In the genomic region with DNA sequence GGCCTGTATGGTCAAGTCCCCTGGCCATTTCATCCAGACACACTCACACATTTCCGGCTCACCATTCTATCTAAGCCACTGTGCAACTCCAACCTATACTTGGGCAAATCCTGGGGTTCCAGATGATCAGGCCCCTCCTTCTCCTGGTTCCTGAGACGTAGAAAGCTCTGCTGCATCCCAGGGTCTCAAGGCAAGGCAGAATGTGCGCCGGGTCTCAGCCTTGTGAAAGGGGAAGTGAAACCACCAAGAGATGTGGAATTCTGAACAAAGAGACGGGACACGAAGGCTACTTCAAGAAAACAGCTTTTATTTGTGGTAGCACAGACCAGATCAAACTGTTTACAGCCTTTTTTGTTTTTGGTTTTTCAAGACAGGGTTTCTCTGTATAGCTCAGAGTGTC, we compare ENCODE assay signal across 23 mouse cellular contexts. TPM values are rescaled to one million over a fixed set of nuclear protein-coding genes. Genes with fewer than 3 reads are reported as not detected.
A peak's percentile ranks its signal among the peaks of the same experiment; 100 is the strongest.
DNase-seq lines count a peak whose midpoint lies in the region; ATAC-seq and TF ChIP-seq lines count a peak whose summit lies in the region.
"Had no signal": no experiment of that assay in that cellular context is flagged by ENCODE, and none has a peak within 500 bp of the region (broad histone marks: within the 10 kb centered on the region; RNA-seq: fewer than 3 reads in every experiment).

No protein-coding gene starts in this region.

- no peak overlapping the region for H3K27ac ChIP-seq in CH12.LX (ENCODE audit: insufficient read depth, low read depth)
- no peak overlapping the region for H3K27ac ChIP-seq in midbrain, embryonic 14.5 days (replicated peaks; ENCODE audit: low read depth, low read length)
- H3K27ac ChIP-seq: forebrain, embryonic 10.5 days; forebrain, embryonic 13.5 days; hindbrain, embryonic 10.5 days; hindbrain, embryonic 13.5 days; hindbrain, postnatal 0 days had no signal

- WGBS in midbrain, embryonic 14.5 days = 94% methylated on average over 6 of the region's 6 CpGs

- no peak for TF ChIP-seq RAD21 in CH12.LX (IDR thresholded peaks at IDR 0.05; ENCODE audit: low read depth, low read length)

- TF ChIP-seq POLR2A in CH12.LX (IDR thresholded peaks at IDR 0.05; ENCODE audit: low read depth, low read length) = no peak

- no peak overlapping the region for H3K9ac ChIP-seq in CH12.LX (ENCODE audit: insufficient read depth, low read depth)
- no peak overlapping the region for H3K9ac ChIP-seq in midbrain, embryonic 14.5 days (replicated peaks; ENCODE audit: low read length)
- H3K9ac ChIP-seq: forebrain, embryonic 13.5 days; hindbrain, embryonic 13.5 days had no signal

- peaks cover 46 to 83% of the 10 kb centered on the region in 2 experiments for H3K36me3 ChIP-seq in CH12.LX (replicated peaks in 1 of 2; ENCODE audit: control insufficient read depth in 1 of 2, insufficient read depth in 1 of 2, low read length in 1 of 2)
- H3K36me3 ChIP-seq in midbrain, embryonic 14.5 days (ENCODE audit: control insufficient read depth, insufficient read depth, low read length) = peaks cover 81% of the 10 kb centered on the region

- peak; percentile 67 for ATAC-seq in granulocyte monocyte progenitor cell, adult 5-6 weeks (replicated peaks; ENCODE audit: poor library complexity, severe bottlenecking)
- ATAC-seq in midbrain, embryonic 14.5 days (ENCODE audit: low FRiP score, low TSS enrichment) = no peak
- ATAC-seq: forebrain, embryonic 13.5 days; forebrain, embryonic 16.5 days; hindbrain, postnatal 0 days; intestine, embryonic 16.5 days had no signal

- DNase-seq in heart, adult 11 months = peak; percentile 87
- DNase-seq in heart, postnatal 25 days (ENCODE audit: low spot score) = no peak
- no peak for DNase-seq in CH12.LX (ENCODE audit: extremely low read depth)
- no peak for DNase-seq in midbrain, embryonic 14.5 days
- DNase-seq in kidney, postnatal 10 days = no peak
- DNase-seq: adrenal gland, adult 2 months; adrenal gland, postnatal 14 days; B cell, adult 2 months; cerebellum, adult 11-12 months; cerebellum, adult 8-10 months; cerebellum, postnatal 10 days; cerebellum, postnatal 36 days; gastrocnemius, postnatal 14 days; heart, postnatal 36 days had no signal

- intact Hi-C loops in heart, postnatal 25 days (cut with DNase I) = no loop called here

- TF ChIP-seq CTCF in CH12.LX (conservative IDR thresholded peaks at IDR 0.05 in 1 of 2, IDR thresholded peaks at IDR 0.05 in 1 of 2; ENCODE audit: low read depth in 2 of 2, low read length in 2 of 2) = no peak

- no peaks in the 10 kb centered on the region for H3K9me3 ChIP-seq in CH12.LX (replicated peaks; ENCODE audit: low read length)
- no peaks in the 10 kb centered on the region for H3K9me3 ChIP-seq in midbrain, embryonic 14.5 days (ENCODE audit: control insufficient read depth, low read length)
- H3K9me3 ChIP-seq: forebrain, embryonic 10.5 days; forebrain, embryonic 13.5 days; hindbrain, embryonic 10.5 days; hindbrain, embryonic 13.5 days had no signal

- H3K4me1 ChIP-seq in CH12.LX (ENCODE audit: control insufficient read depth in 1 of 2, insufficient read depth in 2 of 2) = peaks cover 3 to 11% of the 10 kb centered on the region in 2 experiments; a peak in 2 of 4 replicates
- no peaks in the 10 kb centered on the region for H3K4me1 ChIP-seq in midbrain, embryonic 14.5 days (ENCODE audit: control insufficient read depth, insufficient read depth, low read length)
- H3K4me1 ChIP-seq: forebrain, embryonic 10.5 days; forebrain, embryonic 13.5 days; hindbrain, embryonic 10.5 days; hindbrain, embryonic 13.5 days had no signal

- no peaks in the 10 kb centered on the region for H3K27me3 ChIP-seq in CH12.LX (replicated peaks)
- H3K27me3 ChIP-seq in midbrain, embryonic 14.5 days (ENCODE audit: control insufficient read depth, insufficient read depth, low read length) = no peaks in the 10 kb centered on the region
- H3K27me3 ChIP-seq: forebrain, embryonic 13.5 days; hindbrain, embryonic 13.5 days had no signal

- no peak for TF ChIP-seq EP300 in CH12.LX (IDR thresholded peaks at IDR 0.05; ENCODE audit: low read length)

- in situ Hi-C loops in CH12.LX (cut with MboI; ENCODE audit: low pct_ligation_motif_present, low pct_unique_long_range_greater_than_20kb, low sequenced_read_pairs) = no loop called here

- no peak overlapping the region for H3K4me2 ChIP-seq in CH12.LX (ENCODE audit: insufficient read depth, low read depth, poor library complexity, severe bottlenecking)
- no peak overlapping the region for H3K4me2 ChIP-seq in midbrain, embryonic 14.5 days (ENCODE audit: low read length)
- H3K4me2 ChIP-seq: forebrain, embryonic 13.5 days; heart, embryonic 11.5 days; hindbrain, embryonic 13.5 days had no signal

- dilution Hi-C loops in CH12.LX (cut with MboI; ENCODE audit: extremely low pct_ligation_motif_present, extremely low pct_unique_long_range_greater_than_20kb, low sequenced_read_pairs) = no loop called here

- peaks cover 14% of the 10 kb centered on the region for H3K79me2 ChIP-seq in CH12.LX (replicated peaks; ENCODE audit: control insufficient read depth, extremely low read depth, insufficient read depth, poor library complexity, severe bottlenecking)

- H3K4me3 ChIP-seq in CH12.LX (replicated peaks in 1 of 3; ENCODE audit: low read depth in 2 of 3, low read length in 2 of 3, poor library complexity in 1 of 3) = no peak overlapping the region
- no peak overlapping the region for H3K4me3 ChIP-seq in midbrain, embryonic 14.5 days (replicated peaks; ENCODE audit: low read depth, low read length)
- H3K4me3 ChIP-seq: forebrain, embryonic 10.5 days; forebrain, embryonic 13.5 days; hindbrain, embryonic 10.5 days; hindbrain, embryonic 13.5 days had no signal

TF ChIP-seq in CH12.LX, 34 proteins besides CTCF, POLR2A, EP300 and RAD21:
- peak; percentile 33; the same call in 1 of the 2 replicates for TF ChIP-seq IRF4 (IDR thresholded peaks at IDR 0.05; ENCODE audit: low read depth, low read length)
- no peak for TF ChIP-seq ZC3H11A (IDR thresholded peaks at IDR 0.05; ENCODE audit: low read depth, low read length)
- no peak for TF ChIP-seq USF1 (IDR thresholded peaks at IDR 0.05; ENCODE audit: low read depth, low read length)
- TF ChIP-seq UBTF (IDR thresholded peaks at IDR 0.05; ENCODE audit: low read depth, low read length) = no peak
- TF ChIP-seq NRF1 (IDR thresholded peaks at IDR 0.05; ENCODE audit: low read depth, low read length) = no peak

RNA-seq across cellular contexts. Expression of gene Arid4a, which starts 9.6 kb away (rescaled TPM):
- total RNA-seq in heart, postnatal 25 days (2021) = 10 to 100 TPM; 12.0 to 16.7 TPM
- total RNA-seq in CH12.LX (2012; rRNA removed) (9.7 and 10.7 TPM in 2 replicates), CH12.LX (2014; rRNA removed) (8.0 and 8.8 TPM in 2 replicates)
- polyA plus RNA-seq in CH12.LX (2012; ENCODE audit: insufficient read length, low read depth) = 20.8 and 22.4 TPM in 2 replicates
- 23.8 and 26.9 TPM in 2 replicates for total RNA-seq in granulocyte monocyte progenitor cell, adult 5-6 weeks (2014; fragmentation: Nextera tagmentation)
- 43.3 and 46.0 TPM in 2 replicates for total RNA-seq in granulocyte monocyte progenitor cell, adult 5-6 weeks (2017)
- polyA plus RNA-seq in midbrain, embryonic 14.5 days (2014; fragmentation: Nextera tagmentation; extraction: Ambion mirVana) = 42.3 and 44.7 TPM in 2 replicates

RNA-seq across cellular contexts. Expression of gene Psma3, which starts 31.7 kb away (rescaled TPM):
- 100 to 1,000 TPM; 191 to 201 TPM for total RNA-seq in heart, postnatal 25 days (2021)
- total RNA-seq in CH12.LX (2012; rRNA removed) (271 and 341 TPM in 2 replicates), CH12.LX (2014; rRNA removed) (538 and 617 TPM in 2 replicates)
- polyA plus RNA-seq in CH12.LX (2012; ENCODE audit: insufficient read length, low read depth) = 355 and 362 TPM in 2 replicates
- total RNA-seq in granulocyte monocyte progenitor cell, adult 5-6 weeks (2014; fragmentation: Nextera tagmentation) = 400 and 405 TPM in 2 replicates
- 401 and 460 TPM in 2 replicates for total RNA-seq in granulocyte monocyte progenitor cell, adult 5-6 weeks (2017)
- 552 and 556 TPM in 2 replicates for polyA plus RNA-seq in midbrain, embryonic 14.5 days (2014; fragmentation: Nextera tagmentation; extraction: Ambion mirVana)
